Mouse (Mus musculus) kidney, adult 2 months (tissue): ENCODE data around the gene Nr6a1.

Experiments used
- CTCF ChIP-seq: fragments of 200-500 bp; conservative IDR thresholded peaks from 2 replicates; pipeline ENCODE4 v1.5.1; 2011; ENCODE audit warnings: low read depth, mild to moderate bottlenecking, control low read depth, low read length, moderate library complexity, mixed read lengths; ENCODE audit not compliant: insufficient read depth, insufficient read length
- POLR2A ChIP-seq: fragments of 200-500 bp; IDR thresholded peaks from one replicate; pipeline ENCODE4 v1.6.1; 2011; ENCODE audit warnings: low read depth, low read length, control low read depth

DNA sequence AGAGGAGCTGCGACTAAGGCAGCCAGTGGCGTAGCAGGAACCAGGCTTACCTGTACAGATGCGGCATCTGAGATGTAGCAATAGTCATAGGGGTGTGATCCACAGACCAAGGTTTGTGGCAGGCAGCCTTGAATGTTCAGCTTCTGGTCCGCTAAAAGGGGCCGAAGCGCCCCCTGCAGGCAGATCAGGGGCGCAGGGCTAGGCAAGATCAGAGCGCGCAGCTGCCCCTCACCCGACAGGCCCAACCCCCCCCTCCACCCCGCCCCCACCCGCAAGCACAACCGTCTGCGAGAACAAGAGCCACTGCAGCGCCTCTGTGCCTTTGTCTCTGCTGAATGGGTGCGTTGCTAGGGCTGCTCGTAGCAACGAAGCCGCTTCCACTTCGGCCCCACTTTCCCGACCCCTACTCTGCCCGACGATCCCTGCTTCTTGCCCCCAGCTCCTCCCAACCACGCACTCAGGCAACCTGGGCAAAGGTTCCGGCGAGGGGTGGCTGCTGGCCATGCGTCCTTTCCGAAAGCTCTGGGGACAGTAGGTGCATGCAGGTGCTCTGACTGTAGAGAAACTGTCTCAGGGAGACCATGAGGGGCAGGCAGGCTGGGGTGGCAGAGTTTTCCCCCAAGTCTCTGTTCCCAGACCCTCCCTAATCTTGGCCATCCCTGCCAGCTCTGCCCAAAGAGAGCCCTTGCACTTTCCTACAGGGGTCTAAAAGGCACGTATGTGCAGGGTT, 238.5 kb downstream of the Nr6a1 start:
- TF ChIP-seq CTCF (peak; percentile 41), POLR2A (no peak)
